Mouse (Mus musculus) thymus, adult 2 months (tissue): Measurements from ENCODE around the gene Sorbs2.

ENCODE experiments used
- CTCF ChIP-seq: fragments of 200-500 bp; IDR thresholded peaks from 2 replicates; pipeline ENCODE4 v1.5.1; 2012; ENCODE audit warnings: mild to moderate bottlenecking, control low read depth, low read length, moderate library complexity, borderline replicate concordance; ENCODE audit not compliant: control insufficient read depth, poor library complexity, insufficient read depth; ENCODE audit errors: extremely low read depth
- POLR2A ChIP-seq: fragments of 200-500 bp; IDR thresholded peaks from 2 replicates; pipeline ENCODE4 v1.6.1; 2012; ENCODE audit warnings: mild to moderate bottlenecking, low read length, control low read depth, moderate library complexity; ENCODE audit not compliant: control insufficient read depth, poor library complexity, insufficient read depth; ENCODE audit errors: extremely low read depth

GRCm38 (mm10) chr8:45584390-45585052 is 76.9 kb downstream of the Sorbs2 start:
- no peak for TF ChIP-seq CTCF
- TF ChIP-seq POLR2A = no peak
